ENCODE assay signal across 8 mouse cellular contexts in the genomic region with DNA sequence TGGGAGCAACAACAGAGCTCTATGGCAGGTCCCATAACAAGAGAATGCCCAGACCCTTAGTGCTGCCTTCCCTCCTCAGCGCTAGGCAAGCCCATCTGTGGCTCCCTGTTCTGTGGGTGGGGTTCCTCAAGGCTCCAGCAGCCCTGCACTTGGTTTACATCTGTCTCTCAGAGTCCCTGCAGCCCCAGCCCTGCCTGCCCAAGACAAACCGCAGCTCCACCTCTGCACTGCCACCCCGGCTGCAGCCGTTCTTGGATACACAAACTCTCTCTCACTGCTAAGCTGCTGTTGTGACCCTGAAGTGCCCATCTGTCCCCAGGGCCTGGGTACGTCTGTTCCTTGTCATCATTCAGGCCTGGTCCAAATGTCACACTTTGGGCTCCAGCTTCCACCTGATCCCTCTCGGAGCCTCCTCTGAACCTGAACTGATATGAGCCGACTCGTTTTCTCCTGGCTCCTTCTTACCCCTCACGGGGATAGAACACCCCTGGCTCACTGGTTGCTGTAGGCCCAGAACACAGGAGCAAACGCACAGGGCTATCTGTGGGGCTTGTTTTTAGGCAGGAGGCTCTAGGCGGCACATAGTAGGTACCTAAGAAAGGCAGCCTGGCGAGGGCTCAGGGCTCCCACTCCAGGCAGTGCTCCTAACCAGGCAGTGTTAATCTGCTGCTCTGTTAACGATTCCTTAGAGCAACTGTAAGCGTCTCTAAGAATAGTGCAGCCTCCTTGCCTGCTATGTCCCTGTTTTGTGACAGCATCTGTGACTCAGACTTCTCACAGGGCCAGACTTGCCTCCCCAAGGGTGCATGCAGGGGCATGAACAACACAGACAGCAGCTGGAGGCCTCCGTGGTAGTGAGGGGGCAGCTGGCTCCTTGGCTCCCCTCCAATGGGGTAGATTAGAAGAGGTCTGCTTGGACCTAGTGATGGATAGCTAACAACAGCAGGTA. TPM values are rescaled to one million over a fixed set of nuclear protein-coding genes. Genes with fewer than 3 reads are reported as not detected.
DNase-seq lines count a peak whose midpoint lies in the region; ATAC-seq and TF ChIP-seq lines count a peak whose summit lies in the region.

No protein-coding gene starts in this region.

- H3K27ac ChIP-seq in layer of hippocampus, adult 2 months, result peak overlapping the region; percentile 87
- peak overlapping the region; percentile 75 for H3K27ac ChIP-seq in limb, embryonic 13.5 days
- H3K27ac ChIP-seq in neural tube, embryonic 15.5 days (replicated peaks), result peak overlapping the region; percentile 75

- no peak for DNase-seq in layer of hippocampus, adult 2 months (ENCODE audit: low spot score in 2 of 2)
- DNase-seq in layer of hippocampus, adult 11-12 months (ENCODE audit: low spot score), result no peak
- peak; percentile 61 to 72 for DNase-seq in cerebellum, postnatal 14 days
- DNase-seq in layer of hippocampus, postnatal 25 days (ENCODE audit: extremely low spot score in 1 of 2, low spot score in 1 of 2), result no peak
- no peak for DNase-seq in gastrocnemius, adult 8-10 months (ENCODE audit: low spot score in 2 of 2)

- no peaks in the 10 kb centered on the region for H3K36me3 ChIP-seq in limb, embryonic 13.5 days
- no peaks in the 10 kb centered on the region for H3K36me3 ChIP-seq in neural tube, embryonic 15.5 days

- WGBS in limb, embryonic 13.5 days, result 27% methylated on average over 15 of the region's 15 CpGs
- 23% methylated on average over 15 of the region's 15 CpGs for WGBS in neural tube, embryonic 15.5 days

- peak; percentile 60; the same call in 1 of the 2 replicates for ATAC-seq in granulocyte monocyte progenitor cell, adult 5-6 weeks (replicated peaks; ENCODE audit: poor library complexity, severe bottlenecking)
- ATAC-seq in limb, embryonic 13.5 days (ENCODE audit: low FRiP score, low read depth), result peak; percentile 60; the same call in 1 of the 2 replicates
- ATAC-seq in neural tube, embryonic 15.5 days (ENCODE audit: low FRiP score), result peak; percentile 9; the same call in 1 of the 2 replicates

- TF ChIP-seq CTCF in layer of hippocampus, adult 2 months (conservative IDR thresholded peaks at IDR 0.05), result no peak

- 0 out of 2 replicates have a peak overlapping the region, but pooled peaks have one; percentile 36 for H3K9ac ChIP-seq in limb, embryonic 13.5 days
- H3K9ac ChIP-seq in neural tube, embryonic 15.5 days (replicated peaks), result no peak overlapping the region

- H3K9me3 ChIP-seq in limb, embryonic 13.5 days, result no peaks in the 10 kb centered on the region
- H3K9me3 ChIP-seq in neural tube, embryonic 15.5 days (replicated peaks), result no peaks in the 10 kb centered on the region

- H3K4me1 ChIP-seq in limb, embryonic 13.5 days, result peaks cover 62% of the 10 kb centered on the region
- peaks cover 72% of the 10 kb centered on the region for H3K4me1 ChIP-seq in neural tube, embryonic 15.5 days

- H3K4me3 ChIP-seq in layer of hippocampus, adult 2 months, result peak overlapping the region; percentile 11; the same call in 1 of the 2 replicates
- no peak overlapping the region for H3K4me3 ChIP-seq in limb, embryonic 13.5 days
- no peak overlapping the region for H3K4me3 ChIP-seq in neural tube, embryonic 15.5 days (replicated peaks)

- H3K27me3 ChIP-seq in limb, embryonic 13.5 days, result no peaks in the 10 kb centered on the region
- no peaks in the 10 kb centered on the region for H3K27me3 ChIP-seq in neural tube, embryonic 15.5 days (replicated peaks)

- H3K4me2 ChIP-seq in limb, embryonic 13.5 days (replicated peaks), result peak overlapping the region; percentile 32; the same call in 1 of the 2 replicates
- H3K4me2 ChIP-seq in neural tube, embryonic 15.5 days, result no peak overlapping the region

RNA-seq across cellular contexts. Expression of a gene that starts 50.0 kb away (rescaled TPM):
- total RNA-seq in layer of hippocampus, adult 2 months (2021), result 10 to 100 TPM; 49.8 to 52.2 TPM
- 65.3 and 89.4 TPM in 2 replicates for total RNA-seq in granulocyte monocyte progenitor cell, adult 5-6 weeks (2014; fragmentation: Nextera tagmentation)
- total RNA-seq in granulocyte monocyte progenitor cell, adult 5-6 weeks (2017), result 89.7 and 99.8 TPM in 2 replicates
- polyA plus RNA-seq in limb, embryonic 13.5 days (2015; fragmentation: Nextera tagmentation; extraction: Ambion mirVana), result 106 and 115 TPM in 2 replicates
- 87.7 and 89.1 TPM in 2 replicates for polyA plus RNA-seq in neural tube, embryonic 15.5 days (2015; fragmentation: Nextera tagmentation; extraction: Ambion mirVana)
- 10 to 100 TPM; 44.9 to 45.8 TPM for total RNA-seq in layer of hippocampus, postnatal 25 days (2021)
- total RNA-seq in gastrocnemius, adult 8-10 months (2022), result 10 to 100 TPM; 36.7 to 46.8 (median 44.1) TPM

RNA-seq across cellular contexts. Expression of a gene that starts 53.8 kb away (rescaled TPM):
- total RNA-seq in layer of hippocampus, adult 2 months (2021), result 10 to 100 TPM; 32.7 to 38.7 TPM
- total RNA-seq in granulocyte monocyte progenitor cell, adult 5-6 weeks (2014; fragmentation: Nextera tagmentation), result 8.9 and 12.1 TPM in 2 replicates
- total RNA-seq in granulocyte monocyte progenitor cell, adult 5-6 weeks (2017), result 14.9 and 18.6 TPM in 2 replicates
- polyA plus RNA-seq in limb, embryonic 13.5 days (2015; fragmentation: Nextera tagmentation; extraction: Ambion mirVana), result 19.4 and 21.4 TPM in 2 replicates
- polyA plus RNA-seq in neural tube, embryonic 15.5 days (2015; fragmentation: Nextera tagmentation; extraction: Ambion mirVana), result 39.5 and 43.7 TPM in 2 replicates
- total RNA-seq in layer of hippocampus, postnatal 25 days (2021), result 10 to 100 TPM; 33.9 to 35.0 TPM
- 10 to 100 TPM; 15.4 to 19.7 (median 17.3) TPM for total RNA-seq in gastrocnemius, adult 8-10 months (2022)

Comparison
In these comparisons a context has a peak if more than half of its experiments do, and no peak if none do; other contexts are left out.
1. DNase-seq: peak in cerebellum, postnatal 14 days (2 of 2); none in layer of hippocampus, adult 2 months (0 of 2), layer of hippocampus, adult 11-12 months (single experiment), layer of hippocampus, postnatal 25 days (0 of 2) and gastrocnemius, adult 8-10 months (0 of 2).
2. ATAC-seq: peak in every context shown above with its lines; median percentile 60 in granulocyte monocyte progenitor cell, adult 5-6 weeks; 60 in limb, embryonic 13.5 days; 9 in neural tube, embryonic 15.5 days.
3. Peak in every context shown above with its lines, with median percentiles within 50 percentile points of each other: H3K27ac ChIP-seq.